Mouse (Mus musculus): ENCODE results near the gene Abhd16b.

GRCm38 (mm10) chr2:181496281-181496680 is 3.3 kb downstream of the Abhd16b start:
- TF ChIP-seq E2F4 (IDR thresholded peaks at IDR 0.05; ENCODE audit: insufficient read depth) = no peak
- no peak for TF ChIP-seq MAX (IDR thresholded peaks at IDR 0.05; ENCODE audit: low read depth)
- TF ChIP-seq TCF12 (IDR thresholded peaks at IDR 0.05; ENCODE audit: insufficient read depth, poor library complexity, severe bottlenecking) = no peak
- peak in 2 of 3 experiments; percentile 14 to 50 for TF ChIP-seq MYOG (IDR thresholded peaks at IDR 0.05; ENCODE audit: control insufficient read depth in 1 of 3, insufficient read depth in 1 of 3, insufficient read length in 2 of 3, low read depth in 2 of 3)
- TF ChIP-seq USF1 (IDR thresholded peaks at IDR 0.05; ENCODE audit: low read depth) = no peak
- TF ChIP-seq POLR2A (IDR thresholded peaks at IDR 0.05; ENCODE audit: insufficient read length, low read depth) = no peak
- no peak for TF ChIP-seq POLR2AphosphoS2 (IDR thresholded peaks at IDR 0.05; ENCODE audit: insufficient read length, low read depth)
- TF ChIP-seq REST (IDR thresholded peaks at IDR 0.05; ENCODE audit: insufficient read depth, insufficient read length) = no peak

All from myocyte (in vitro differentiated cells).